ENCODE assay signal across 9 mouse cellular contexts in genomic region chr8:104032179-104032578, GRCm38 (mm10).
DNase-seq lines count a peak whose midpoint lies in the region; ATAC-seq and TF ChIP-seq lines count a peak whose summit lies in the region.
"Had no signal": no experiment of that assay in that cellular context is flagged by ENCODE, and none has a peak within 500 bp of the region (broad histone marks: within the 10 kb centered on the region; RNA-seq: fewer than 3 reads in every experiment).

No protein-coding gene starts in this region.

- no peak overlapping the region for H3K9ac ChIP-seq in forebrain, postnatal 0 days
- no peak overlapping the region for H3K9ac ChIP-seq in forebrain, embryonic 15.5 days (replicated peaks)
- H3K9ac ChIP-seq in liver, embryonic 14.5 days (replicated peaks) = no peak overlapping the region

- no peak overlapping the region for H3K4me2 ChIP-seq in forebrain, postnatal 0 days (ENCODE audit: low read depth)
- H3K4me2 ChIP-seq in forebrain, embryonic 15.5 days (replicated peaks) = no peak overlapping the region
- no peak overlapping the region for H3K4me2 ChIP-seq in liver, embryonic 14.5 days (ENCODE audit: low read depth)

- H3K4me3 ChIP-seq in forebrain, postnatal 0 days (ENCODE audit: low read depth, low read length) = no peak overlapping the region
- no peak overlapping the region for H3K4me3 ChIP-seq in forebrain, embryonic 15.5 days
- no peak overlapping the region for H3K4me3 ChIP-seq in liver, embryonic 14.5 days (ENCODE audit: insufficient read depth in 1 of 2, low read depth in 2 of 2, low read length in 2 of 2)
- H3K4me3 ChIP-seq: heart, embryonic 10.5 days had no signal

- TF ChIP-seq CTCF in forebrain, postnatal 0 days (IDR thresholded peaks at IDR 0.05; ENCODE audit: low read depth) = peak; percentile 64
- TF ChIP-seq CTCF in liver, embryonic 14.5 days (IDR thresholded peaks at IDR 0.05; ENCODE audit: low read depth) = peak; percentile 52; the same call in 1 of the 2 replicates
- peak; percentile 28; the same call in 1 of the 2 replicates for TF ChIP-seq CTCF in brain, embryonic 14.5 days (IDR thresholded peaks at IDR 0.05; ENCODE audit: borderline replicate concordance, extremely low read depth, insufficient read depth, insufficient read length)

- H3K9me3 ChIP-seq in forebrain, postnatal 0 days (ENCODE audit: low read length) = no peaks in the 10 kb centered on the region
- H3K9me3 ChIP-seq in forebrain, embryonic 15.5 days = no peaks in the 10 kb centered on the region
- H3K9me3 ChIP-seq in liver, embryonic 14.5 days (ENCODE audit: control insufficient read depth, low read length) = no peaks in the 10 kb centered on the region; the same call in none of the 2 replicates

- H3K36me3 ChIP-seq in forebrain, postnatal 0 days (ENCODE audit: insufficient read depth) = no peaks in the 10 kb centered on the region
- no peaks in the 10 kb centered on the region for H3K36me3 ChIP-seq in forebrain, embryonic 15.5 days
- H3K36me3 ChIP-seq in liver, embryonic 14.5 days (replicated peaks; ENCODE audit: control insufficient read depth, insufficient read depth, low read depth) = no peaks in the 10 kb centered on the region

- H3K27ac ChIP-seq in forebrain, postnatal 0 days (ENCODE audit: low read depth, low read length) = no peak overlapping the region
- H3K27ac ChIP-seq in forebrain, embryonic 15.5 days (replicated peaks) = no peak overlapping the region
- no peak overlapping the region for H3K27ac ChIP-seq in liver, embryonic 14.5 days
- H3K27ac ChIP-seq: heart, embryonic 10.5 days had no signal

- TF ChIP-seq POLR2A in brain, embryonic 14.5 days (IDR thresholded peaks at IDR 0.05; ENCODE audit: borderline replicate concordance, extremely low read depth, insufficient read depth, insufficient read length, poor library complexity, severe bottlenecking) = no peak

- no peak for ATAC-seq in forebrain, postnatal 0 days
- ATAC-seq in forebrain, embryonic 15.5 days (replicated peaks) = no peak
- ATAC-seq in liver, embryonic 14.5 days (ENCODE audit: insufficient read depth) = no peak

- TF ChIP-seq EP300 in liver, embryonic 14.5 days (IDR thresholded peaks at IDR 0.05; ENCODE audit: low read depth) = no peak

- H3K4me1 ChIP-seq in forebrain, postnatal 0 days (ENCODE audit: insufficient read depth) = no peaks in the 10 kb centered on the region
- H3K4me1 ChIP-seq in forebrain, embryonic 15.5 days = 0 out of 2 replicates have a peak, but pooled peaks cover 3% of the 10 kb centered on the region
- H3K4me1 ChIP-seq in liver, embryonic 14.5 days (replicated peaks; ENCODE audit: control insufficient read depth in 2 of 2, insufficient read depth in 2 of 2, low read length in 1 of 2) = no peaks in the 10 kb centered on the region

- DNase-seq in forebrain, postnatal 0 days = no peak
- DNase-seq in liver, embryonic 14.5 days (ENCODE audit: low read depth in 3 of 3, low spot score in 3 of 3) = no peak
- no peak for DNase-seq in liver
- DNase-seq in brain, embryonic 14.5 days (ENCODE audit: low read depth) = peak; percentile 50
- DNase-seq in retina, postnatal 7 days (ENCODE audit: low read depth, low spot score) = peak; percentile 27
- no peak for DNase-seq in heart, adult 11 months
- no peak for DNase-seq in gastrocnemius, postnatal 25 days

- 95% methylated on average over 2 of the region's 2 CpGs for WGBS in forebrain, postnatal 0 days
- WGBS in forebrain, embryonic 15.5 days = 96% methylated on average over 2 of the region's 2 CpGs
- WGBS in liver, embryonic 14.5 days (ENCODE audit: insufficient replicate concordance) = 76% methylated on average over 2 of the region's 2 CpGs

- H3K27me3 ChIP-seq in forebrain, postnatal 0 days (ENCODE audit: insufficient read depth, low read length) = no peaks in the 10 kb centered on the region
- no peaks in the 10 kb centered on the region for H3K27me3 ChIP-seq in forebrain, embryonic 15.5 days
- H3K27me3 ChIP-seq in liver, embryonic 14.5 days (ENCODE audit: control insufficient read depth, insufficient read depth, low read length) = no peaks in the 10 kb centered on the region

Comparison
In these comparisons a context has a peak if more than half of its experiments do, and no peak if none do; other contexts are left out.
1. DNase-seq: peak in brain, embryonic 14.5 days (single experiment) and retina, postnatal 7 days (single experiment); none in forebrain, postnatal 0 days (single experiment), liver, embryonic 14.5 days (0 of 3), liver (single experiment), heart, adult 11 months (single experiment) and gastrocnemius, postnatal 25 days (single experiment).
2. Peak in every context shown above with its lines, with median percentiles within 50 percentile points of each other: CTCF ChIP-seq.